Mouse (Mus musculus): ENCODE results near the gene Pxn.

DNA sequence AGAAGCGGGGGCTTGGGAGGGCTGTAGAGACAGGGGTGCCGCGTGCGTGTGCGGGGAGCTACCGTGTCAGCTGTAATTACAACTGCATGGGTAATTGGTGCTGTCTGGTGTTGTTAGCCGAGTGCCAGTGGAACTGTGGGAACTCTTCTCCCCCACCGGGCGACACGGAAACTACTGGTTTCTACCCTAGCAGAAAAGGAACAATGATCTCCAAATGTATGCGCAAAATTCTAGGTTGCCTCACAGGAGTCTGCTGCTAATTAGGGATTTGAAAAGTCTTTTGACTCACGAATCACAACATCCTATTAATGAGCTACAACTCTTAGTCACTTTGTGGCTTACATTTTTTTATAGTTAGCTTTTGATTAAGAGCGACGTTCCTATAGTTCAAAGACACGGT is 79.7 kb downstream of the Pxn start:
- TF ChIP-seq CTCF (IDR thresholded peaks at IDR 0.05; ENCODE audit: control insufficient read depth, insufficient read depth, insufficient read length) (no peak), USF1 (IDR thresholded peaks at IDR 0.05; ENCODE audit: low read depth) (no peak), MAX (IDR thresholded peaks at IDR 0.05) (no peak)
